Mouse (Mus musculus): ENCODE results near the gene Plscr1. TPM values are rescaled to one million over a fixed set of nuclear protein-coding genes. Genes with fewer than 3 reads are reported as not detected.

Plscr1 gene
- polyA plus RNA-seq, 1 experiment from 2014 or later = 20.4 TPM

DNA sequence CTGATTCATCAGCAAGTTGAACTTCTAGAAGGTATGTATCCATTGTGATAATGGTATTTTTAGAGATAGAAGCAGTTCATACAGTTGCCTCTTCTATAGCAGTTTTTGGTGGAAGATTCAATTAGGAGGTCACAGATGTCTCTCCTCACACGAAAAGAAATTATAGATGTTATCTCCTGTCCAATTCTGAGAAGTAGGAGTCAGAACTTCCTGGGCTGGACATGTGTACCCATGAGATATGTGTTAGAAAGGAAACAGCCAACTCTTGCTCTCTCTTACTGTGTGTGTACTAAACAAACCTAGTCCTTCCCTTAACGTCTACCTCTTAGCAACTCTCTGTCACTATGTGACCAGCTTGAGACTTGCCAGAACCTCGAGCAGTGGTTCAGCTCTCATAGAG lies 40.1 kb downstream of the Plscr1 start:
- Histone ChIP-seq H3K9ac (no peak overlapping the region), H3K27ac (no peak overlapping the region), H3K4me1 (0 out of 2 replicates have a peak, but pooled peaks cover 2% of the 10 kb centered on the region), H3K9me3 (no peaks in the 10 kb centered on the region), H3K36me3 (no peaks in the 10 kb centered on the region), H3K4me2 (replicated peaks) (no peak overlapping the region), H3K4me3 (no peak overlapping the region), H3K27me3 (no peaks in the 10 kb centered on the region)
- no peak for ATAC-seq (ENCODE audit: low FRiP score, low read depth)
- WGBS = 75% methylated on average over 3 of the region's 3 CpGs

- Histone ChIP-seq H3K27me3 (no peaks in the 10 kb centered on the region), H3K9me3 (no peaks in the 10 kb centered on the region), H3K27ac (no peak overlapping the region), H3K4me1 (0 out of 2 replicates have a peak, but pooled peaks cover 2% of the 10 kb centered on the region), H3K9ac (no peak overlapping the region), H3K36me3 (no peaks in the 10 kb centered on the region), H3K4me3 (no peak overlapping the region), H3K4me2 (replicated peaks) (no peak overlapping the region)
- ATAC-seq (ENCODE audit: low FRiP score, low read depth) = no peak
- 77% methylated on average over 2 of the region's 2 CpGs for WGBS
Observed at GRCm38 (mm10) chr9:92292169-92292568, 42.6 kb downstream of the Plscr1 start.

GRCm38 (mm10) chr9:92292922-92293321 lies 43.4 kb downstream of the Plscr1 start:
- Histone ChIP-seq H3K9ac (no peak overlapping the region), H3K4me3 (no peak overlapping the region), H3K27me3 (no peaks in the 10 kb centered on the region), H3K4me1 (0 out of 2 replicates have a peak, but pooled peaks cover 2% of the 10 kb centered on the region), H3K36me3 (no peaks in the 10 kb centered on the region), H3K9me3 (no peaks in the 10 kb centered on the region), H3K4me2 (replicated peaks) (no peak overlapping the region), H3K27ac (no peak overlapping the region)
- 59% methylated on average over 3 of the region's 3 CpGs for WGBS
- ATAC-seq (ENCODE audit: low FRiP score, low read depth) = no peak

- WGBS = 88% methylated on average over 2 of the region's 2 CpGs
- no peaks in the 10 kb centered on the region for H3K27me3 ChIP-seq
- no peak overlapping the region for H3K4me2 ChIP-seq (replicated peaks)
- no peak overlapping the region for H3K4me3 ChIP-seq
- no peaks in the 10 kb centered on the region for H3K36me3 ChIP-seq
- H3K27ac ChIP-seq = no peak overlapping the region
- H3K9ac ChIP-seq = no peak overlapping the region
- ATAC-seq (ENCODE audit: low FRiP score, low read depth) = no peak
- 0 out of 2 replicates have a peak, but pooled peaks cover 2% of the 10 kb centered on the region for H3K4me1 ChIP-seq
- no peaks in the 10 kb centered on the region for H3K9me3 ChIP-seq
Observed at GRCm38 (mm10) chr9:92293560-92294548, 44.3 kb downstream of the Plscr1 start.

DNA sequence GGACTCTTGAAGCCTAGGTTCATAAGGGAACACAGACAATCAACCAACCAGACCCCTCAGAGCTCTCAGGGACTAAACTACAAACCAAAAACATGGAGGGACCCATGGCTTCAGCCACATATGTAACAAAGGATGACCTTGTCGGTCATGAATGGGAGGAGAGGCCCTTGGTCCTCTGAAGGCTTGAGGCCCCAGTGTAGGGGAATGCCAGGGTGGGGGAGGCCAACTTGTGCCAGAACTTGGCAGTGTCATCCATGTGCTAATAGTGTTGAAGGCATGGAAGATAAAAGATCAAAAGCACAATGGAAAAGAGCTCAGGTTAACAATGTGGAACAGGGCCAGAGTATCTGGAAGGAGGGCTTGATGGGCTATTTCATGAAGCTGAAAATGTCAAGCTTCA lies 48.7 kb downstream of the Plscr1 start:
- Histone ChIP-seq H3K27me3 (no peaks in the 10 kb centered on the region), H3K4me1 (no peaks in the 10 kb centered on the region), H3K4me2 (replicated peaks) (no peak overlapping the region), H3K4me3 (no peak overlapping the region), H3K9me3 (no peaks in the 10 kb centered on the region), H3K27ac (no peak overlapping the region), H3K9ac (no peak overlapping the region), H3K36me3 (no peaks in the 10 kb centered on the region)
- no peak for ATAC-seq (ENCODE audit: low FRiP score, low read depth)
- 85% methylated on average over 1 of the region's 1 CpGs for WGBS

- Histone ChIP-seq H3K4me1 (no peaks in the 10 kb centered on the region), H3K4me2 (replicated peaks) (no peak overlapping the region), H3K9ac (no peak overlapping the region), H3K27ac (no peak overlapping the region), H3K9me3 (no peaks in the 10 kb centered on the region), H3K4me3 (no peak overlapping the region), H3K36me3 (no peaks in the 10 kb centered on the region), H3K27me3 (no peaks in the 10 kb centered on the region)
- WGBS = 54% methylated on average over 3 of the region's 3 CpGs
- ATAC-seq (ENCODE audit: low FRiP score, low read depth) = no peak
Observed at GRCm38 (mm10) chr9:92301213-92301612, 51.7 kb downstream of the Plscr1 start.

- no peak for ATAC-seq (ENCODE audit: low FRiP score, low read depth)
- no peak overlapping the region for H3K27ac ChIP-seq
- 74% methylated on average over 8 of the region's 8 CpGs for WGBS
- H3K4me2 ChIP-seq (replicated peaks) = no peak overlapping the region
- no peak overlapping the region for H3K4me3 ChIP-seq
- no peaks in the 10 kb centered on the region for H3K27me3 ChIP-seq
- no peaks in the 10 kb centered on the region for H3K9me3 ChIP-seq
- H3K36me3 ChIP-seq = no peaks in the 10 kb centered on the region
- H3K4me1 ChIP-seq = no peaks in the 10 kb centered on the region
- H3K9ac ChIP-seq = no peak overlapping the region
Observed at GRCm38 (mm10) chr9:92305075-92305474, 55.5 kb downstream of the Plscr1 start.

- Histone ChIP-seq H3K4me2 (replicated peaks) (no peak overlapping the region), H3K9ac (no peak overlapping the region), H3K9me3 (no peaks in the 10 kb centered on the region), H3K27ac (no peak overlapping the region), H3K27me3 (no peaks in the 10 kb centered on the region), H3K4me3 (no peak overlapping the region), H3K4me1 (no peaks in the 10 kb centered on the region), H3K36me3 (no peaks in the 10 kb centered on the region)
- 87% methylated on average over 8 of the region's 8 CpGs for WGBS
- no peak for ATAC-seq (ENCODE audit: low FRiP score, low read depth)
Observed at GRCm38 (mm10) chr9:92305620-92306220, 56.2 kb downstream of the Plscr1 start.

DNA sequence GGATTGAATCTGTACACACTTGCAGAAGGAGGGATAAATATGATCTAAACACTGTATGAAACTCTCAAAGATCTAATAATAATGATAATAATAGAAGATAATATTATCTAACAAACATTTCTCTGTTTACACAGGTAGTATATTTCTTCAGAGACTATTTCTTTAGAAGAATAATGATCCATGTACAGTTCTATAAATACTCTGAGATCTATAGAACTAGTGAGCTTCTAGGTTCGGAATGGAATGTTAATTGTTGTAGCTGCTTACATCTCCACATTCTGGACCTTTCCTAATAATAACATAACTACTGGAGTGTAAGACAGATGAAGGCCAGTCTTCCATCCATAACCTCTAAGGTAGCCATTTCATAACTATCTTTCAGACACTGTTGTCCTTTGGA lies 59.5 kb downstream of the Plscr1 start, which contains the start of gene 1700057G04Rik:
1700057G04Rik (plus strand) TSS at position 301 of the 400 bp plus-strand sequence.
- no peaks in the 10 kb centered on the region for H3K9me3 ChIP-seq
- H3K9ac ChIP-seq = no peak within 1 kb of the TSS
- no peak within 1 kb of the TSS for H3K4me3 ChIP-seq
- no peak within 1 kb of the TSS for H3K4me2 ChIP-seq (replicated peaks)
- H3K36me3 ChIP-seq = no peaks in the 10 kb centered on the region
- no peaks in the 10 kb centered on the region for H3K27me3 ChIP-seq
- H3K4me1 ChIP-seq = no peaks in the 10 kb centered on the region
- no peak for ATAC-seq (ENCODE audit: low FRiP score, low read depth)
- no peak within 1 kb of the TSS for H3K27ac ChIP-seq
- 85% methylated on average over 1 of the region's 1 CpGs for WGBS

DNA sequence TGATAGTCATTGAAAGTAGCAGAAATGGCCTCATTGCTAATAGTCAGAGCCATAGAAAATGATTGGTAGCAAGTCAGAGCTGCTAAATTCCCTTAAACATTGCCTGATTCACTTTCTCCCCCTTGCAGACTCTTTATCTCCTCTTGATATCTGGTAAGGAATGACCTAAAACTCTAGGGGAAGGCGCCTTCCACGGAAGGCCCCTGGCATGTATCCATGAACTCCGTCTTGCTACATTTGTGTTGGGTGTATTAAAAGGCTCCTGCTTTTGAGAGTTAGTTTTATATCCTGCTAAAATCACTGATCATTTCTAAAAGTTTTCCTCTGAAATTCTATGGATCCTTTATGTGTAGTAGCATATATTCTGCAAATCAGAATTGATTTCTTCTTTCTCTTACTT lies 67.2 kb downstream of the Plscr1 start:
- H3K36me3 ChIP-seq = no peaks in the 10 kb centered on the region

More for the DNA sequence above, 67.2 kb downstream of the Plscr1 start:
- Histone ChIP-seq H3K27me3 (no peaks in the 10 kb centered on the region), H3K9me3 (no peaks in the 10 kb centered on the region), H3K9ac (no peak overlapping the region), H3K27ac (no peak overlapping the region), H3K4me2 (replicated peaks) (no peak overlapping the region), H3K4me3 (no peak overlapping the region), H3K4me1 (no peaks in the 10 kb centered on the region)
- ATAC-seq (ENCODE audit: low FRiP score, low read depth) = no peak
- WGBS = 85% methylated on average over 3 of the region's 3 CpGs
